Mouse (Mus musculus): Measurements from ENCODE around the gene Cd3e. TPM values are rescaled to one million over a fixed set of nuclear protein-coding genes. Genes with fewer than 3 reads are reported as not detected.
"Not testable (repeated sequence)": the region's sequence is repeated elsewhere in the genome, so short reads cannot be mapped to it uniquely, and the experiment has no call there.

Cd3e gene
- polyA plus RNA-seq, 1 experiment: 0.05 TPM

- WGBS: 2% methylated on average over 10 of the region's 10 CpGs
- DNase-seq: peak in 1 of 2 experiments; percentile 38
- H3K4me3 ChIP-seq (replicated peaks; ENCODE audit: insufficient read depth, low read depth, low read length): peak overlapping the region; percentile 32
Measured at GRCm38 (mm10) chr9:45042947-45043346, 33.5 kb upstream of the Cd3e start.

GRCm38 (mm10) chr9:45042056-45042720, 32.8 kb upstream of the Cd3e start:
- Histone ChIP-seq H3K27ac (ENCODE audit: insufficient read depth, low read length) (no peak overlapping the region), H3K4me3 (replicated peaks; ENCODE audit: insufficient read depth, low read depth, low read length) (peak overlapping the region; percentile 14), H3K4me1 (ENCODE audit: control insufficient read depth, insufficient read depth, low read length) (0 out of 2 replicates have a peak, but pooled peaks cover 2% of the 10 kb centered on the region), H3K27me3 (ENCODE audit: control insufficient read depth, insufficient read depth, low read length) (peaks cover 4% of the 10 kb centered on the region; the same call in 1 of the 2 replicates)
- WGBS: 10% methylated on average over 20 of the region's 20 CpGs
- TF ChIP-seq CTCF (IDR thresholded peaks at IDR 0.05; ENCODE audit: borderline replicate concordance, insufficient read depth, low read depth, low read length): no peak
- no peak for TF ChIP-seq POLR2A (IDR thresholded peaks at IDR 0.05; ENCODE audit: borderline replicate concordance, insufficient read depth, low read length)
- DNase-seq: peak; percentile 23 to 38

More at GRCm38 (mm10) chr9:45042947-45043346, 33.5 kb upstream of the Cd3e start:
- no peak for TF ChIP-seq POLR2A (IDR thresholded peaks at IDR 0.05; ENCODE audit: borderline replicate concordance, insufficient read depth, low read length)
- TF ChIP-seq CTCF (IDR thresholded peaks at IDR 0.05; ENCODE audit: borderline replicate concordance, insufficient read depth, low read depth, low read length): no peak
- peaks cover 4% of the 10 kb centered on the region; the same call in 1 of the 2 replicates for H3K27me3 ChIP-seq (ENCODE audit: control insufficient read depth, insufficient read depth, low read length)
- no peak overlapping the region for H3K27ac ChIP-seq (ENCODE audit: insufficient read depth, low read length)
- 0 out of 2 replicates have a peak, but pooled peaks cover 2% of the 10 kb centered on the region for H3K4me1 ChIP-seq (ENCODE audit: control insufficient read depth, insufficient read depth, low read length)

- TF ChIP-seq POLR2A (IDR thresholded peaks at IDR 0.05; ENCODE audit: borderline replicate concordance, insufficient read depth, low read length): no peak
- TF ChIP-seq CTCF (IDR thresholded peaks at IDR 0.05; ENCODE audit: borderline replicate concordance, insufficient read depth, low read depth, low read length): no peak
- Histone ChIP-seq H3K4me3 (replicated peaks; ENCODE audit: insufficient read depth, low read depth, low read length) (no peak overlapping the region), H3K27ac (ENCODE audit: insufficient read depth, low read length) (no peak overlapping the region), H3K4me1 (ENCODE audit: control insufficient read depth, insufficient read depth, low read length) (0 out of 2 replicates have a peak, but pooled peaks cover 2% of the 10 kb centered on the region), H3K27me3 (ENCODE audit: control insufficient read depth, insufficient read depth, low read length) (peaks cover 4% of the 10 kb centered on the region; the same call in 1 of the 2 replicates)
- WGBS: 40% methylated on average over 17 of the region's 17 CpGs
- DNase-seq: no peak
Measured at GRCm38 (mm10) chr9:45041131-45041838, 31.9 kb upstream of the Cd3e start.

- H3K4me1 ChIP-seq (ENCODE audit: control insufficient read depth, insufficient read depth, low read length): 0 out of 2 replicates have a peak, but pooled peaks cover 2% of the 10 kb centered on the region
- WGBS: 13% methylated on average over 14 of the region's 14 CpGs
- no peak overlapping the region for H3K27ac ChIP-seq (ENCODE audit: insufficient read depth, low read length)
- DNase-seq: no peak
- no peak overlapping the region for H3K4me3 ChIP-seq (replicated peaks; ENCODE audit: insufficient read depth, low read depth, low read length)
- TF ChIP-seq CTCF (IDR thresholded peaks at IDR 0.05; ENCODE audit: borderline replicate concordance, insufficient read depth, low read depth, low read length) (no peak), POLR2A (IDR thresholded peaks at IDR 0.05; ENCODE audit: borderline replicate concordance, insufficient read depth, low read length) (no peak)
- H3K27me3 ChIP-seq (ENCODE audit: control insufficient read depth, insufficient read depth, low read length): peaks cover 4% of the 10 kb centered on the region; the same call in 1 of the 2 replicates
Measured at GRCm38 (mm10) chr9:45040066-45040845, 30.8 kb upstream of the Cd3e start.

DNA sequence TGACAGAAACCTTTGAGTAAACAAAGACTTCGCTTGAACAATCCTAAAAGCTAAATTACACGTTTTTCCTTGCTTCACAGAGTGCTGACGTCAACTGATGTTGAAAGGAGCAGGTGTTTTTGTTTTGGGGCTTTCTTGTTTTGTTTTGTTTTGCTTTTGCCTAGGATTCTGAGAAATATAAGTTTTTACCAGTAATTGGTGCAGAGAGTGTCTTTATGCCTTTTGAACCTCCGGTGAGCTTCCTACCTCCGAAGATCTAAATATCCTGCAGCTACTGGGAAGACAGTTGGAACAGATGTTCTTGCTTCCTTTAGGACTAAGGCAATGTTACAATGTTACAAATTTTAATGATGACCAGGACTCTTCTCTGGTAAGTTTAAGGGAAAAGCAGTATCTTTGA, 30.1 kb upstream of the Cd3e start, which contains the start of gene Mpzl2:
Gene Mpzl2 (plus strand): TSS at position 301 of the 400 bp plus-strand sequence.
- Histone ChIP-seq H3K27me3 (ENCODE audit: control insufficient read depth, insufficient read depth, low read length) (peaks cover 4% of the 10 kb centered on the region; the same call in 1 of the 2 replicates), H3K27ac (ENCODE audit: insufficient read depth, low read length) (no peak within 1 kb of the TSS), H3K4me3 (replicated peaks; ENCODE audit: insufficient read depth, low read depth, low read length) (no peak within 1 kb of the TSS), H3K4me1 (ENCODE audit: control insufficient read depth, insufficient read depth, low read length) (0 out of 2 replicates have a peak, but pooled peaks cover 2% of the 10 kb centered on the region)
- TF ChIP-seq POLR2A (IDR thresholded peaks at IDR 0.05; ENCODE audit: borderline replicate concordance, insufficient read depth, low read length) (no peak), CTCF (IDR thresholded peaks at IDR 0.05; ENCODE audit: borderline replicate concordance, insufficient read depth, low read depth, low read length) (no peak)
- WGBS: 63% methylated on average over 5 of the region's 5 CpGs
- DNase-seq: no peak

GRCm38 (mm10) chr9:45037803-45038202, 28.4 kb upstream of the Cd3e start:
- H3K4me3 ChIP-seq (replicated peaks; ENCODE audit: insufficient read depth, low read depth, low read length); H3K27me3 ChIP-seq (ENCODE audit: control insufficient read depth, insufficient read depth, low read length); H3K27ac ChIP-seq (ENCODE audit: insufficient read depth, low read length); DNase-seq; H3K4me1 ChIP-seq (ENCODE audit: control insufficient read depth, insufficient read depth, low read length): not testable (repeated sequence)
- WGBS: 76% methylated on average over 1 of the region's 1 CpGs

GRCm38 (mm10) chr9:45034526-45034925, 25.1 kb upstream of the Cd3e start:
- H3K27me3 ChIP-seq (ENCODE audit: control insufficient read depth, insufficient read depth, low read length): no peaks in the 10 kb centered on the region
- 83% methylated on average over 3 of the region's 3 CpGs for whole genome bisulfite sequencing
- no peak for DNase-seq
- H3K27ac ChIP-seq (ENCODE audit: insufficient read depth, low read length): no peak overlapping the region
- no peaks in the 10 kb centered on the region for H3K4me1 ChIP-seq (ENCODE audit: control insufficient read depth, insufficient read depth, low read length)
- no peak for TF ChIP-seq CTCF (IDR thresholded peaks at IDR 0.05; ENCODE audit: borderline replicate concordance, insufficient read depth, low read depth, low read length)
- no peak for TF ChIP-seq POLR2A (IDR thresholded peaks at IDR 0.05; ENCODE audit: borderline replicate concordance, insufficient read depth, low read length)
- no peak overlapping the region for H3K4me3 ChIP-seq (replicated peaks; ENCODE audit: insufficient read depth, low read depth, low read length)

All from cerebellum, adult 2 months (tissue).